Mouse (Mus musculus): Measurements from ENCODE around the gene Hsbp1. TPM values are rescaled to one million over a fixed set of nuclear protein-coding genes. Genes with fewer than 3 reads are reported as not detected.

Hsbp1 gene
- total RNA-seq (2023): 10 to 100 TPM; 78.0 to 89.4 TPM

DNA sequence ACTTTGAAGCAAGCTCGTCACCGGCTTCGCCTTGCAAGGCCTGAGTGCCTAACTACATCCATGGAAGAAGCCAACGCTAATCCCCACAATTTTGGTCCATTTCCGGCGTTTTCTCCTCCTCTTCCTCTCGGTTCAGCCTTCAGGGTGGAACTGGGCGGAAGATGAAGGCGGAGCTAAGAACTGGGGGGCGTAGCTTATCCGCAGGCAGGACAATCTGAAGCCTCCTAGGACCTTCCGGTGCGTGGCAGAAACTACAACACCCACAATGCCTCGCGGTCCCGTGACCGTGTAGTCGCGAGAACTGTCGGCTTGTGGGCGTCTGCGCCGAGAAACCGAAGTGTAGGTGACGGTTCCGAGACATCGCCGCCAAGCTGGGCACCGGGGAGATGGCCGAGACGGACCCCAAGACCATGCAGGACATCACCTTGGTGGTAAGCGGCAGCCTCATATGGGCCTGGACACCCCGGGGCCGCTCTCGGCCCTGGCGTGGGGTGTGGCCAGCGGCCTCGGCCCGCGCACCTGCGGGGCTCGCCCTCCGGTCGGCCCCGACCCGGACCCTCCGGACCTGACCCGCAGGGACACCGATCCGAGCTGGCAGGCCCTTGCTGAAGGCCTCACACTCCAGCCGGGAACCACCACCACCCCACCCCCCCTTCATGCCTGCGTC, at the start of gene Hsbp1:
Gene Hsbp1, plus strand, starts transcription at position 299 of the 667 bp plus-strand sequence.

DNA sequence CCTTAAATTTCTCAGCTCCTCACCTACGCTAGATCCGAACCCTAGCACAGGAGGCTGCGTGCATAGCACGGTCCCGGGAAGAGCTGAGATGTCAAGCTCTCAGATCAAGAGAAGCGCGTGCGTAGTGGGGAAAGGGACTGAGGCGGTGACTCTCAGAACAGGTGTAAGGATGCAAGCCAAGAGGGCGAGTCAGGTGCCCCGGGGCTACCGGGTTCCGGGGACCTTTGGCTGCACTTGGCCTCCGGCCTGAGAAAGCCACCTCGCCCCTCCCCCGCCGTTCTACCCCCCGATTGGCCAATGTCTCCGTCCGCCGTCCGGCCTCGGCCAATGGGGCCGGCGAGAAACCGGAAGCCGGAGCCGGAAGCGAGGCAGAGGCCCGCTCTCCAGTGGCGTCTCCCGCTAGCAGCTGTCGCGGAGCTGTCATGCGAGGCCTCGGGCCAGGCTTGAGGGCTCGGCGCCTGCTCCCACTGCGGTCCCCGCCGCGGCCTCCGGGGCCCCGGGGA, 50.3 kb downstream of the Hsbp1 start, which contains the start of gene Mlycd:
Gene Mlycd, plus strand, starts transcription at position 355 of the 503 bp plus-strand sequence.

Other genes starting within 250 kb of the Hsbp1 start
- 10 to 100 TPM; 12.9 to 13.7 TPM for gene Mlycd, start 50.4 kb downstream of the Hsbp1 start, total RNA-seq (2023)
- 10 to 100 TPM; 60.5 to 66.7 TPM for gene Osgin1, start 89.6 kb downstream of the Hsbp1 start, total RNA-seq (2023)
- gene Necab2, start 102.2 kb downstream of the Hsbp1 start, total RNA-seq (2023): under 1 TPM; 0.81 to 0.88 TPM
- under 1 TPM in 1 of 2 experiments, not detected in 1; 0.18 TPM for gene Slc38a8, start 157.2 kb downstream of the Hsbp1 start, total RNA-seq (2023)
- 10 to 100 TPM; 77.2 to 87.1 TPM for gene Mbtps1, start 214.2 kb downstream of the Hsbp1 start, total RNA-seq (2023)
- 10 to 100 TPM; 27.1 to 30.9 TPM for gene Hsdl1, start 230.7 kb downstream of the Hsbp1 start, total RNA-seq (2023)
- not detected for gene Dnaaf1, start 230.7 kb downstream of the Hsbp1 start, total RNA-seq (2023)

Data from monocyte, adult 59 days (primary cell).